ENCODE assay signal across 25 mouse cellular contexts in the genomic region with DNA sequence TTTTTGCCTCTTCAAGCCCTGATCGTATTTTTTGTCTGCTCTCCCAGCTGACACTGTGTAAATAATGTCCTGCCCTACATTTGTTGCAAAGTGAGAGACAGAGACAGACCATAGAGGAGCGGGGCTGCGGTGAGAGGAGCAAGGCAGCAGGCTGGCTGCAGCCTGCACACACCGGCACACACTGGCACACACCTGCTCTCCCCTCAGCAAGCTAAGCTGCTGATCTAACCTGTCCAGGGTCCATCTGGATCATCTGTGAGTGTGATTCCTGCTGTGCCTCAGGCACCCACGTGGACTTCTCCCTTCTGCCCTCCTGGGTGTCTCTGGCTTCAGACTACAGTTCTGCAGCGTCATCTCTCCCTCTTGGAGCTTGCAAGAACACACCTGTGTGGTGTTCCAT. TPM values are rescaled to one million over a fixed set of nuclear protein-coding genes. Genes with fewer than 3 reads are reported as not detected.
A peak's percentile ranks its signal among the peaks of the same experiment; 100 is the strongest.
DNase-seq lines count a peak whose midpoint lies in the region; ATAC-seq and TF ChIP-seq lines count a peak whose summit lies in the region.
"Had no signal": no experiment of that assay in that cellular context is flagged by ENCODE, and none has a peak within 500 bp of the region (broad histone marks: within the 10 kb centered on the region; RNA-seq: fewer than 3 reads in every experiment).

No protein-coding gene starts in this region.

- H3K4me1 ChIP-seq in hindbrain, embryonic 13.5 days (replicated peaks), result no peaks in the 10 kb centered on the region
- no peaks in the 10 kb centered on the region for H3K4me1 ChIP-seq in hindbrain, embryonic 11.5 days (replicated peaks; ENCODE audit: control insufficient read depth, insufficient read depth, low read length)
- no peaks in the 10 kb centered on the region for H3K4me1 ChIP-seq in kidney, embryonic 15.5 days
- no peaks in the 10 kb centered on the region for H3K4me1 ChIP-seq in stomach, embryonic 16.5 days (ENCODE audit: control insufficient read depth, insufficient read depth, low read length)
- no peaks in the 10 kb centered on the region for H3K4me1 ChIP-seq in stomach, postnatal 0 days (replicated peaks; ENCODE audit: control insufficient read depth, insufficient read depth)
- H3K4me1 ChIP-seq: embryonic facial prominence, embryonic 10.5 days; embryonic facial prominence, embryonic 15.5 days; forebrain, embryonic 12.5 days; limb, embryonic 12.5 days; liver, embryonic 15.5 days; midbrain, embryonic 12.5 days had no signal

- no peak for TF ChIP-seq EP300 in stomach, postnatal 0 days (optimal IDR thresholded peaks at IDR 0.05)

- no peak for DNase-seq in hindbrain, embryonic 11.5 days (ENCODE audit: low spot score)
- no peak for DNase-seq in kidney, adult 8-10 months
- DNase-seq in stomach, postnatal 0 days (ENCODE audit: low spot score), result no peak
- DNase-seq in spleen, postnatal 36 days (ENCODE audit: low spot score in 2 of 2), result no peak
- DNase-seq: adrenal gland, adult 8-10 months; cerebellum, adult 8-10 months; cerebellum, postnatal 25 days; forebrain, postnatal 0 days; heart, postnatal 10 days; lung, embryonic 14.5 days; thymus, postnatal 14 days had no signal

- H3K9ac ChIP-seq in hindbrain, embryonic 13.5 days, result 0 out of 2 replicates have a peak overlapping the region, but pooled peaks have one; percentile 31
- no peak overlapping the region for H3K9ac ChIP-seq in hindbrain, embryonic 11.5 days (ENCODE audit: low read depth, low read length)
- H3K9ac ChIP-seq in kidney, embryonic 15.5 days, result no peak overlapping the region
- peak overlapping the region; percentile 41; the same call in 1 of the 2 replicates for H3K9ac ChIP-seq in stomach, embryonic 16.5 days (ENCODE audit: low read length)
- no peak overlapping the region for H3K9ac ChIP-seq in stomach, postnatal 0 days (ENCODE audit: low read length)
- H3K9ac ChIP-seq: embryonic facial prominence, embryonic 15.5 days; forebrain, embryonic 12.5 days; forebrain, postnatal 0 days; heart, embryonic 13.5 days; limb, embryonic 12.5 days; liver, embryonic 15.5 days; lung, embryonic 14.5 days; midbrain, embryonic 12.5 days; neural tube, embryonic 13.5 days had no signal

- no peak overlapping the region for H3K27ac ChIP-seq in hindbrain, embryonic 13.5 days
- H3K27ac ChIP-seq in hindbrain, embryonic 11.5 days (ENCODE audit: low read depth, low read length), result no peak overlapping the region
- no peak overlapping the region for H3K27ac ChIP-seq in kidney, embryonic 15.5 days
- H3K27ac ChIP-seq in stomach, embryonic 16.5 days (ENCODE audit: low read length), result no peak overlapping the region
- H3K27ac ChIP-seq in stomach, postnatal 0 days (replicated peaks), result no peak overlapping the region
- H3K27ac ChIP-seq: embryonic facial prominence, embryonic 10.5 days; embryonic facial prominence, embryonic 15.5 days; forebrain, embryonic 12.5 days; heart, embryonic 13.5 days; limb, embryonic 12.5 days; liver, embryonic 15.5 days; midbrain, embryonic 12.5 days; neural tube, embryonic 13.5 days had no signal

- H3K9me3 ChIP-seq in hindbrain, embryonic 13.5 days, result peaks cover 4% of the 10 kb centered on the region
- no peaks in the 10 kb centered on the region for H3K9me3 ChIP-seq in hindbrain, embryonic 11.5 days (ENCODE audit: control insufficient read depth, low read length)
- peaks cover 5% of the 10 kb centered on the region for H3K9me3 ChIP-seq in kidney, embryonic 15.5 days (replicated peaks)
- no peaks in the 10 kb centered on the region for H3K9me3 ChIP-seq in stomach, embryonic 16.5 days (replicated peaks; ENCODE audit: control insufficient read depth, low read length)
- H3K9me3 ChIP-seq in stomach, postnatal 0 days (ENCODE audit: control insufficient read depth, low read length), result no peaks in the 10 kb centered on the region; the same call in 1 of the 2 replicates
- H3K9me3 ChIP-seq: forebrain, embryonic 12.5 days; G1E; liver, embryonic 15.5 days had no signal

- no peaks in the 10 kb centered on the region for H3K27me3 ChIP-seq in hindbrain, embryonic 13.5 days
- H3K27me3 ChIP-seq in hindbrain, embryonic 11.5 days (ENCODE audit: control insufficient read depth, insufficient read depth, low read length), result no peaks in the 10 kb centered on the region
- H3K27me3 ChIP-seq in kidney, embryonic 15.5 days, result no peaks in the 10 kb centered on the region; the same call in 1 of the 2 replicates
- H3K27me3 ChIP-seq in stomach, embryonic 16.5 days (ENCODE audit: control insufficient read depth, insufficient read depth, low read length), result no peaks in the 10 kb centered on the region
- no peaks in the 10 kb centered on the region for H3K27me3 ChIP-seq in stomach, postnatal 0 days (ENCODE audit: control insufficient read depth, insufficient read depth, low read length)
- H3K27me3 ChIP-seq: embryonic facial prominence, embryonic 15.5 days; forebrain, embryonic 12.5 days; heart, embryonic 13.5 days; limb, embryonic 12.5 days; liver, embryonic 15.5 days; midbrain, embryonic 12.5 days; neural tube, embryonic 13.5 days had no signal

- no peak overlapping the region for H3K4me2 ChIP-seq in hindbrain, embryonic 13.5 days
- H3K4me2 ChIP-seq in hindbrain, embryonic 11.5 days (replicated peaks; ENCODE audit: low read depth, low read length), result no peak overlapping the region
- H3K4me2 ChIP-seq in kidney, embryonic 15.5 days, result no peak overlapping the region
- H3K4me2 ChIP-seq in stomach, embryonic 16.5 days (ENCODE audit: low read depth, low read length), result no peak overlapping the region
- H3K4me2 ChIP-seq in stomach, postnatal 0 days (replicated peaks; ENCODE audit: low read depth), result no peak overlapping the region
- H3K4me2 ChIP-seq: embryonic facial prominence, embryonic 15.5 days; forebrain, embryonic 12.5 days; heart, embryonic 13.5 days; limb, embryonic 12.5 days; liver, embryonic 15.5 days; lung, embryonic 14.5 days; midbrain, embryonic 12.5 days; neural tube, embryonic 13.5 days had no signal

- WGBS in hindbrain, embryonic 13.5 days, result 56% methylated on average over 6 of the region's 6 CpGs
- 73% methylated on average over 6 of the region's 6 CpGs for WGBS in hindbrain, embryonic 11.5 days
- 35% methylated on average over 6 of the region's 6 CpGs for WGBS in kidney, embryonic 15.5 days
- 35% methylated on average over 6 of the region's 6 CpGs for WGBS in stomach, embryonic 16.5 days
- WGBS in stomach, postnatal 0 days, result 44% methylated on average over 6 of the region's 6 CpGs

- H3K4me3 ChIP-seq in hindbrain, embryonic 13.5 days, result no peak overlapping the region
- H3K4me3 ChIP-seq in hindbrain, embryonic 11.5 days (ENCODE audit: low read depth, low read length), result no peak overlapping the region
- H3K4me3 ChIP-seq in kidney, embryonic 15.5 days (replicated peaks), result no peak overlapping the region
- no peak overlapping the region for H3K4me3 ChIP-seq in stomach, embryonic 16.5 days (replicated peaks; ENCODE audit: low read length)
- no peak overlapping the region for H3K4me3 ChIP-seq in stomach, postnatal 0 days (ENCODE audit: low read depth, low read length)
- H3K4me3 ChIP-seq: embryonic facial prominence, embryonic 10.5 days; embryonic facial prominence, embryonic 15.5 days; forebrain, embryonic 12.5 days; heart, embryonic 13.5 days; limb, embryonic 12.5 days; liver, embryonic 15.5 days; midbrain, embryonic 12.5 days; myocyte; neural tube, embryonic 13.5 days had no signal

- no peak for ATAC-seq in hindbrain, embryonic 13.5 days (ENCODE audit: low FRiP score)
- no peak for ATAC-seq in hindbrain, embryonic 11.5 days (ENCODE audit: low FRiP score)
- ATAC-seq in kidney, embryonic 15.5 days (replicated peaks; ENCODE audit: low FRiP score), result 0 out of 2 replicates have a peak, but pooled peaks have one; percentile 43
- no peak for ATAC-seq in stomach, embryonic 16.5 days (ENCODE audit: insufficient read depth, low FRiP score)
- ATAC-seq in stomach, postnatal 0 days (ENCODE audit: low FRiP score, low TSS enrichment), result no peak
- ATAC-seq: forebrain, postnatal 0 days; inflammation-experienced regulatory T-cells, adult 6 months had no signal

- no peaks in the 10 kb centered on the region for H3K36me3 ChIP-seq in hindbrain, embryonic 13.5 days
- no peaks in the 10 kb centered on the region for H3K36me3 ChIP-seq in hindbrain, embryonic 11.5 days (ENCODE audit: control insufficient read depth, insufficient read depth, low read length)
- H3K36me3 ChIP-seq in kidney, embryonic 15.5 days, result no peaks in the 10 kb centered on the region
- H3K36me3 ChIP-seq in stomach, embryonic 16.5 days (ENCODE audit: control insufficient read depth, insufficient read depth, low read length), result no peaks in the 10 kb centered on the region
- H3K36me3 ChIP-seq in stomach, postnatal 0 days (ENCODE audit: control insufficient read depth, insufficient read depth, low read length), result no peaks in the 10 kb centered on the region
- H3K36me3 ChIP-seq: embryonic facial prominence, embryonic 10.5 days; embryonic facial prominence, embryonic 15.5 days; forebrain, embryonic 12.5 days; G1E; heart, embryonic 13.5 days; limb, embryonic 12.5 days; liver, embryonic 15.5 days; midbrain, embryonic 12.5 days; neural tube, embryonic 13.5 days had no signal

- TF ChIP-seq CTCF in stomach, postnatal 0 days (IDR thresholded peaks at IDR 0.05; ENCODE audit: low read depth), result no peak

RNA-seq across cellular contexts. Expression of gene Epcam, which starts 50.4 kb away (rescaled TPM):
- 3.5 and 4.4 TPM in 2 replicates for polyA plus RNA-seq in hindbrain, embryonic 13.5 days (2015; fragmentation: Nextera tagmentation; extraction: Ambion mirVana)
- 23.5 and 28.2 TPM in 2 replicates for polyA plus RNA-seq in hindbrain, embryonic 11.5 days (2014; fragmentation: Nextera tagmentation; extraction: Ambion mirVana)
- polyA plus RNA-seq in kidney, embryonic 15.5 days (2015; fragmentation: Nextera tagmentation; extraction: Ambion mirVana), result 234 and 258 TPM in 2 replicates
- polyA plus RNA-seq in stomach, embryonic 16.5 days (2015; fragmentation: Nextera tagmentation; extraction: Ambion mirVana), result 402 and 444 TPM in 2 replicates
- 308 and 316 TPM in 2 replicates for polyA plus RNA-seq in stomach, postnatal 0 days (2015; fragmentation: Nextera tagmentation; extraction: Ambion mirVana)
- polyA plus RNA-seq: G1E, myocyte had no signal

Comparison
In these comparisons a context has a peak if more than half of its experiments do, and no peak if none do; other contexts are left out.
1. H3K9ac ChIP-seq: peak in hindbrain, embryonic 13.5 days (single experiment) and stomach, embryonic 16.5 days (single experiment); none in hindbrain, embryonic 11.5 days (single experiment), kidney, embryonic 15.5 days (single experiment) and stomach, postnatal 0 days (single experiment).